Mouse (Mus musculus) right cerebral cortex, adult 18-20 months (tissue): ENCODE data around the gene Pnmal2.

Experiments
- DNase-seq: peaks from one replicate; pipeline ENCODE4 v3.0.0; 2022; ENCODE audit warnings: mixed read lengths

Gene Pnmal2

GRCm38 (mm10) chr7:16987541-16988149 lies 43.2 kb downstream of the Pnmal2 start:
- no peak for DNase-seq

DNA sequence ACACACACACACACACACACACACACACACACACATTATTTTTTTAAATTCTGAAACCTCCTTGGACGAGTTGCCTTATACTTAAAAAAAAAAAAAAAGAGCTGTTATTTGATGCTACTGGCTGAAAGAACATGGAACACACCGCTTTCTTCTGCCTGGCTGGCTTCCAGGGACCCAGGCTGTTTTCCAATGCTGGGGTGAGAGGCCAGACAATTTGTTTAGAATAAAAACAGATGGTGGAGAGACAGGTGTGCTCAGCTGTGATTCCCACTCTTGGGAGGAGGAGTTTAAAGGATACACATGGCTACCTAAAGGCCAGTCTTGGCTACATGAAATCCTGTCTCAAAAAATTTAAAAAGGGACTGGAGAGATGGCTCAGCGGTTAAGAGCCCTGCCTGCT lies 43.9 kb downstream of the Pnmal2 start:
- no peak for DNase-seq

- DNase-seq = no peak
Measured at GRCm38 (mm10) chr7:16990006-16990744, 45.7 kb downstream of the Pnmal2 start.

DNA sequence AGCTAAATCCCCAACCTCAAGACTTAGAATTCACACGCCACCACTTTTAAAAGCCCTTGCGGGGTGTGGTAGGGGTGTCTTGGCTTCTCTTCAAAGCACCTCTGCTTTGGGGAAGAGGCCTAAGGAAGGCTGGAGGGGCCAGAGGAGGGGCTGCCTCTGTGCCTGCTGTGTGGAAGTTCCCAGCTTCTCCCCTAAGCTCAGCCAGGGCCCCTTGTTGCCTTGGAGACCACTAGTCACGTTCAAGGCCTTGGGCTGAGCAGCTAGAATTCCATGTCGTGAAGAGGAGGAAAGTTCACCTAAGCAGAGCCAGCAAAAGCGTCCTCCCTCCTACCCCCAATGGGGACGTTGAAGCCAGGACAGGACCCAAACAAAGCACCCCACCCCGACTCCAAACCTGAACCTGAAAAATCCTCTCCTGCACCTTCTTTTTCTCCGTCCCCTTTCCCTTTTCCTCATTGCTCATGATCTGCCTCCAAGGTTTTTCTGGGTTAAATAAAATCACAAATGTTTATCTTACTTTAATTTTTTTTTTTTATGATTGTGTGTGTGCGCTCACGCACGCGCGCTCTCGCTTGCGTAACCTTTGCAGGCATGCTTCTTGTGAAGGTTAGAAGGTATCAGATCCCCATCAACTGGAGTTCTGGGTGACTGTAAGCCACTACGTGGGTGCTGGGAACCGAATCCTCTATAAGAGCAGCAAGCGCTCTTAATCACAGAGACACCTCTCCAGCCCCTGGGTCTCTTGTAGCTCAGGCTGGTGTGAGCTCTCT lies 47.4 kb downstream of the Pnmal2 start:
- no peak for DNase-seq

GRCm38 (mm10) chr7:16992451-16992807 lies 47.9 kb downstream of the Pnmal2 start, which contains the start of gene Ccdc8:
TSS of gene Ccdc8 (plus strand) at chr7:16992708.
- DNase-seq = no peak

- no peak for DNase-seq
Measured at GRCm38 (mm10) chr7:16993651-16994399, 49.3 kb downstream of the Pnmal2 start.

- no peak for DNase-seq
Measured at GRCm38 (mm10) chr7:16994400-16994799, 49.9 kb downstream of the Pnmal2 start.

GRCm38 (mm10) chr7:16995345-16995744 lies 50.9 kb downstream of the Pnmal2 start:
- no peak for DNase-seq
